Mouse (Mus musculus) heart, adult 11 months (tissue): ENCODE measurements around the gene Alpk3.
"Not testable (repeated sequence)": the region's sequence is repeated elsewhere in the genome, so short reads cannot be mapped to it uniquely, and the experiment has no call there.

Experiments
- DNase-seq: peaks from one replicate; pipeline ENCODE4 v3.0.0; 2022

Alpk3 gene

GRCm38 (mm10) chr7:81133416-81133815 lies 76.0 kb downstream of the Alpk3 start:
- DNase-seq, result peak; percentile 96

- no peak for DNase-seq
Measured at GRCm38 (mm10) chr7:81133941-81134340, 76.5 kb downstream of the Alpk3 start.

GRCm38 (mm10) chr7:81134614-81135067 lies 77.2 kb downstream of the Alpk3 start:
- peak; percentile 99 for DNase-seq

- no peak for DNase-seq
Measured at GRCm38 (mm10) chr7:81137292-81137691, 79.9 kb downstream of the Alpk3 start.

GRCm38 (mm10) chr7:81139100-81139499 lies 81.7 kb downstream of the Alpk3 start:
- DNase-seq, result peak; percentile 99

GRCm38 (mm10) chr7:81139671-81140404 lies 82.4 kb downstream of the Alpk3 start:
- peak; percentile 94 for DNase-seq

GRCm38 (mm10) chr7:81141541-81141940 lies 84.1 kb downstream of the Alpk3 start:
- no peak for DNase-seq

- not testable (repeated sequence) for DNase-seq
Measured at GRCm38 (mm10) chr7:81143056-81143455, 85.7 kb downstream of the Alpk3 start.

- peak; percentile 97 for DNase-seq
Measured at GRCm38 (mm10) chr7:81149759-81150158, 92.4 kb downstream of the Alpk3 start.

GRCm38 (mm10) chr7:81151216-81151615 lies 93.8 kb downstream of the Alpk3 start:
- peak; percentile 30 for DNase-seq

GRCm38 (mm10) chr7:81152306-81152705 lies 94.9 kb downstream of the Alpk3 start:
- peak; percentile 75 for DNase-seq

- DNase-seq, result peak; percentile 81
Measured at GRCm38 (mm10) chr7:81152826-81153225, 95.4 kb downstream of the Alpk3 start.

GRCm38 (mm10) chr7:81153327-81153726 lies 95.9 kb downstream of the Alpk3 start:
- DNase-seq, result peak; percentile 81

GRCm38 (mm10) chr7:81154244-81154643 lies 96.8 kb downstream of the Alpk3 start:
- not testable (repeated sequence) for DNase-seq

GRCm38 (mm10) chr7:81154960-81155359 lies 97.6 kb downstream of the Alpk3 start:
- DNase-seq, result peak; percentile 95
